Comparison of ENCODE assay signal across 8 mouse cellular contexts in genomic region chr7:13277081-13277480, GRCm38 (mm10). TPM values are rescaled to one million over a fixed set of nuclear protein-coding genes. Genes with fewer than 3 reads are reported as not detected.
DNase-seq lines count a peak whose midpoint lies in the region; ATAC-seq and TF ChIP-seq lines count a peak whose summit lies in the region.

Gene Lig1, plus strand, starts transcription at chr7:13277283.

- no peak for DNase-seq in heart, postnatal 36 days
- DNase-seq in CH12.LX (ENCODE audit: extremely low read depth), result no peak
- DNase-seq in cerebellum, adult 9-10 months, result peak; percentile 48
- DNase-seq in hindbrain, embryonic 11.5 days (ENCODE audit: low spot score), result no peak
- DNase-seq in spleen, postnatal 10 days (ENCODE audit: low spot score in 2 of 2), result no peak
- DNase-seq in urinary bladder, postnatal 4 days (ENCODE audit: low spot score in 2 of 2), result no peak

- intact Hi-C loops in heart, postnatal 36 days (cut with DNase I), result loop anchor here (5.0 kb wide), 2 partner anchors 225 to 395 kb away; partner anchors contain the start of genes Mzf1 and Zfp128

- TF ChIP-seq CTCF in CH12.LX (conservative IDR thresholded peaks at IDR 0.05 in 1 of 2, IDR thresholded peaks at IDR 0.05 in 1 of 2; ENCODE audit: low read depth in 2 of 2, low read length in 2 of 2), result no peak

- H3K27me3 ChIP-seq in heart, embryonic 13.5 days (replicated peaks), result no peaks in the 10 kb centered on the region
- H3K27me3 ChIP-seq in CH12.LX (replicated peaks), result no peaks in the 10 kb centered on the region
- H3K27me3 ChIP-seq in hindbrain, embryonic 11.5 days (ENCODE audit: control insufficient read depth, insufficient read depth, low read length), result no peaks in the 10 kb centered on the region

- H3K9ac ChIP-seq in heart, embryonic 13.5 days, result peak within 1 kb of the TSS; percentile 91
- H3K9ac ChIP-seq in CH12.LX (ENCODE audit: insufficient read depth, low read depth), result peak within 1 kb of the TSS; percentile 93
- peak within 1 kb of the TSS; percentile 66 for H3K9ac ChIP-seq in hindbrain, embryonic 11.5 days (ENCODE audit: low read depth, low read length)

- TF ChIP-seq EP300 in CH12.LX (IDR thresholded peaks at IDR 0.05; ENCODE audit: low read length), result no peak

- H3K4me3 ChIP-seq in heart, embryonic 13.5 days, result peak within 1 kb of the TSS; percentile 79
- H3K4me3 ChIP-seq in CH12.LX (replicated peaks in 1 of 3; ENCODE audit: low read depth in 2 of 3, low read length in 2 of 3, poor library complexity in 1 of 3), result peak within 1 kb of the TSS; percentile 75 to 98 (median 76)
- H3K4me3 ChIP-seq in hindbrain, embryonic 11.5 days (ENCODE audit: low read depth, low read length), result peak within 1 kb of the TSS; percentile 51

- H3K36me3 ChIP-seq in heart, embryonic 13.5 days, result peaks cover 63% of the 10 kb centered on the region
- peaks cover 25 to 67% of the 10 kb centered on the region in 2 experiments for H3K36me3 ChIP-seq in CH12.LX (replicated peaks in 1 of 2; ENCODE audit: control insufficient read depth in 1 of 2, insufficient read depth in 1 of 2, low read length in 1 of 2)
- peaks cover 3% of the 10 kb centered on the region; the same call in 1 of the 2 replicates for H3K36me3 ChIP-seq in hindbrain, embryonic 11.5 days (ENCODE audit: control insufficient read depth, insufficient read depth, low read length)

- TF ChIP-seq RAD21 in CH12.LX (IDR thresholded peaks at IDR 0.05; ENCODE audit: low read depth, low read length), result no peak

- no peaks in the 10 kb centered on the region for H3K9me3 ChIP-seq in heart, embryonic 13.5 days
- H3K9me3 ChIP-seq in CH12.LX (replicated peaks; ENCODE audit: low read length), result no peaks in the 10 kb centered on the region
- H3K9me3 ChIP-seq in hindbrain, embryonic 11.5 days (ENCODE audit: control insufficient read depth, low read length), result no peaks in the 10 kb centered on the region

- peak within 1 kb of the TSS; percentile 93 for H3K27ac ChIP-seq in heart, embryonic 13.5 days (replicated peaks)
- peak within 1 kb of the TSS; percentile 89; the same call in 1 of the 2 replicates for H3K27ac ChIP-seq in CH12.LX (ENCODE audit: insufficient read depth, low read depth)
- peak within 1 kb of the TSS; percentile 72; the same call in 1 of the 2 replicates for H3K27ac ChIP-seq in hindbrain, embryonic 11.5 days (ENCODE audit: low read depth, low read length)

- H3K4me2 ChIP-seq in heart, embryonic 13.5 days, result peak within 1 kb of the TSS; percentile 84
- H3K4me2 ChIP-seq in CH12.LX (ENCODE audit: insufficient read depth, low read depth, poor library complexity, severe bottlenecking), result peak within 1 kb of the TSS; percentile 45
- H3K4me2 ChIP-seq in hindbrain, embryonic 11.5 days (replicated peaks; ENCODE audit: low read depth, low read length), result peak within 1 kb of the TSS; percentile 49

- no peak for ATAC-seq in heart, embryonic 13.5 days (ENCODE audit: extremely low read depth, insufficient number of reproducible peaks, low FRiP score, low TSS enrichment)
- ATAC-seq in hindbrain, embryonic 11.5 days (ENCODE audit: low FRiP score), result no peak
- ATAC-seq in megakaryocyte-erythroid progenitor cell, adult 5-6 weeks (replicated peaks; ENCODE audit: low FRiP score, low TSS enrichment, poor library complexity, severe bottlenecking), result no peak

- H3K4me1 ChIP-seq in heart, embryonic 13.5 days, result peaks cover 11% of the 10 kb centered on the region
- peaks cover 9 to 19% of the 10 kb centered on the region in 2 experiments for H3K4me1 ChIP-seq in CH12.LX (ENCODE audit: control insufficient read depth in 1 of 2, insufficient read depth in 2 of 2)
- no peaks in the 10 kb centered on the region for H3K4me1 ChIP-seq in hindbrain, embryonic 11.5 days (replicated peaks; ENCODE audit: control insufficient read depth, insufficient read depth, low read length)

- dilution Hi-C loops in CH12.LX (cut with MboI; ENCODE audit: extremely low pct_ligation_motif_present, extremely low pct_unique_long_range_greater_than_20kb, low sequenced_read_pairs), result no loop called here

- TF ChIP-seq POLR2A in CH12.LX (IDR thresholded peaks at IDR 0.05; ENCODE audit: low read depth, low read length), result no peak

- 94% methylated on average over 16 of the region's 16 CpGs for WGBS in heart, embryonic 13.5 days
- 95% methylated on average over 16 of the region's 16 CpGs for WGBS in hindbrain, embryonic 11.5 days

- in situ Hi-C loops in CH12.LX (cut with MboI; ENCODE audit: low pct_ligation_motif_present, low pct_unique_long_range_greater_than_20kb, low sequenced_read_pairs), result loop anchor here (25.0 kb wide), 1 partner anchor 215 kb away; the partner anchor contains the start of gene Mzf1

- peaks cover 23% of the 10 kb centered on the region for H3K79me2 ChIP-seq in CH12.LX (replicated peaks; ENCODE audit: control insufficient read depth, extremely low read depth, insufficient read depth, poor library complexity, severe bottlenecking)

TF ChIP-seq in CH12.LX, 34 proteins besides CTCF, POLR2A, EP300 and RAD21:
- TF ChIP-seq MXI1 (IDR thresholded peaks at IDR 0.05; ENCODE audit: low read depth, low read length), result no peak
TF ChIP-seq in CH12.LX: peak in this region for 0.

RNA-seq across cellular contexts. Expression of gene Lig1, which starts in this region (rescaled TPM):
- polyA plus RNA-seq in heart, embryonic 13.5 days (2015; fragmentation: Nextera tagmentation; extraction: Ambion mirVana), result 62.2 and 67.7 TPM in 2 replicates
- total RNA-seq in heart, postnatal 36 days (2021), result 1 to 10 TPM; 3.5 to 5.0 TPM
- total RNA-seq in CH12.LX (2012; rRNA removed) (82.4 and 86.2 TPM in 2 replicates), CH12.LX (2014; rRNA removed) (34.8 and 42.0 TPM in 2 replicates)
- polyA plus RNA-seq in CH12.LX (2012; ENCODE audit: insufficient read length, low read depth), result 163 and 204 TPM in 2 replicates
- polyA plus RNA-seq in hindbrain, embryonic 11.5 days (2014; fragmentation: Nextera tagmentation; extraction: Ambion mirVana), result 107 and 113 TPM in 2 replicates
- 164 and 210 TPM in 2 replicates for total RNA-seq in megakaryocyte-erythroid progenitor cell, adult 5-6 weeks (2014; fragmentation: Nextera tagmentation)
- 125 and 135 TPM in 2 replicates for total RNA-seq in megakaryocyte-erythroid progenitor cell, adult 5-6 weeks (2017)

Comparison
In these comparisons a context has a peak if more than half of its experiments do, and no peak if none do; other contexts are left out.
1. RNA of gene Lig1 (total RNA-seq): 125 to 210 TPM in megakaryocyte-erythroid progenitor cell, adult 5-6 weeks and 34.8 to 86.2 TPM in CH12.LX; 3.5 to 5.0 TPM in heart, postnatal 36 days; every median in the first group is over 4 times any median in the second.
2. Peak in every context shown above with its lines, with median percentiles within 50 percentile points of each other: H3K27ac ChIP-seq, H3K4me2 ChIP-seq, H3K4me3 ChIP-seq and H3K9ac ChIP-seq.